Mouse (Mus musculus) frontal cortex, adult (tissue): ENCODE data around the gene Steap2.
A peak's percentile ranks its signal among the peaks of the same experiment; 100 is the strongest.

Experiments used
- ATAC-seq: cut with Nextera tagmentation; 2 replicates; pipeline ENCODE4 v1.9.2; 2017; ENCODE audit warnings: mild to moderate bottlenecking, moderate library complexity, mixed read lengths; ENCODE audit not compliant: low TSS enrichment

Steap2 gene

GRCm38 (mm10) chr5:5664371-5664926 is 29.9 kb downstream of the Steap2 start:
- ATAC-seq = no peak

GRCm38 (mm10) chr5:5663655-5664370 is 30.6 kb downstream of the Steap2 start, which contains the start of gene Cfap69:
TSS of gene Cfap69 (minus strand) at chr5:5664239.
- peak; percentile 98 for ATAC-seq

- no peak for ATAC-seq
Observed at GRCm38 (mm10) chr5:5663057-5663456, 31.3 kb downstream of the Steap2 start.

GRCm38 (mm10) chr5:5658680-5659079 is 35.7 kb downstream of the Steap2 start:
- no peak for ATAC-seq

GRCm38 (mm10) chr5:5657932-5658331 is 36.4 kb downstream of the Steap2 start:
- ATAC-seq = no peak

- peak; percentile 100 for ATAC-seq
Observed at GRCm38 (mm10) chr5:5648817-5649569, 45.4 kb downstream of the Steap2 start.

- no peak for ATAC-seq
Observed at GRCm38 (mm10) chr5:5646173-5646572, 48.2 kb downstream of the Steap2 start.

GRCm38 (mm10) chr5:5638496-5638895 is 55.9 kb downstream of the Steap2 start:
- no peak for ATAC-seq

GRCm38 (mm10) chr5:5625491-5625890 is 68.9 kb downstream of the Steap2 start:
- ATAC-seq = no peak

- no peak for ATAC-seq
Observed at GRCm38 (mm10) chr5:5618329-5618728, 76.0 kb downstream of the Steap2 start.
